Mouse (Mus musculus): ENCODE data around the gene Mgat5b.

GRCm38 (mm10) chr11:117017462-117017861 lies 98.8 kb downstream of the Mgat5b start:
- TF ChIP-seq POLR2A (IDR thresholded peaks at IDR 0.05; ENCODE audit: borderline replicate concordance, insufficient read depth, low read length): no peak
- TF ChIP-seq CTCF (IDR thresholded peaks at IDR 0.05; ENCODE audit: borderline replicate concordance, insufficient read depth, low read depth, low read length): no peak

Data from cerebellum, adult 2 months (tissue).